Mouse (Mus musculus): ENCODE data around the gene Cttnbp2. TPM values are rescaled to one million over a fixed set of nuclear protein-coding genes. Genes with fewer than 3 reads are reported as not detected.

The Cttnbp2 gene
- 55.7 and 74.7 TPM in 2 replicates for polyA plus RNA-seq (2014; fragmentation: Nextera tagmentation; extraction: Ambion mirVana)

DNA sequence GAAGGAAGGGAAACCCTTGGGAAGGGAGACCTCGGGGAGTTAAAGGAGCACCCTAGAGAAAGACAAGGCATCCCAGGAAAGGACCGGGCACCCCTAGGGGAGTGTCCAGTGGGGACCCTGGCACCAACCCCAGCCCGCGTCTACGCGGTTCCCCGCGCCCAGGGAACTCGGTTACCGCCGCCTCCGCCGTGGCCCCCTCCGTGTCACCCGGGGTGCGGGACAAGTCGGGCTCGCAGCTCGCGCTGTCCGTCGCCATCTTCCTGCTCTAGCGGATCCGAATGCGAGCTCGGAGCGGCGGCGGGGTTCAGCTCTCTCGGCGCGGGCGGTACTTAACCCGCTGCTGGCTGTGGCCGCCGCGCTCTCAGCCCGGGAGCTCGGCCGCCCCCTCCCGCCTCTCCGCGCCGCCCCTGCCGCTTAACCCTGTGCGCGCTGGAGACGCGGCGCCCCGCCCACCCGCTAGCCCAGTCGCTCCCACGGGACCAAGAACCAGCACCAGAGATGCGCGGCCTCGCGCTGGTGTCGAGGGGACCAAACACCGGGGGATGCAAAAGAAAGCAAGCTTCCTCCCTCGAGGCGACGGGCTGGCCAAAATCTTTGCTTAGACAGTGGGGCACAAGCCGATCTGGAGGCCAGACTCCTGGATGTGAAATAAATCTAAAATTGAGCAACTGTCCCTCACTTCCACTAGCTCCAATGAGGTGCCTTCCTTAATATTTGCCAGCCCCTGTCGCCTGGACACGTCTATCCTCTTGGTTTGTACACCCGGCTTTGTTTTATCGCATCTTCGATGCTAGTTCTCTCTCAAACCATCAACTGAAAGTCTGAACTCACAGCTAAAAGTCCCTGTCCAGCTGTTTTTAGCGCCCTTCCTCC is at the start of gene Cttnbp2:
TSS of gene Cttnbp2 (minus strand) at position 364 of the 873 bp plus-strand sequence.
- Histone ChIP-seq H3K9me3 (replicated peaks; ENCODE audit: control insufficient read depth, low read length) (0 out of 2 replicates have a peak, but pooled peaks cover 2% of the 10 kb centered on the region), H3K36me3 (ENCODE audit: control insufficient read depth, insufficient read depth, low read length) (no peaks in the 10 kb centered on the region), H3K27me3 (replicated peaks; ENCODE audit: control insufficient read depth, insufficient read depth, low read length) (no peaks in the 10 kb centered on the region), H3K4me1 (ENCODE audit: control insufficient read depth, insufficient read depth, low read length) (peaks cover 8% of the 10 kb centered on the region; the same call in 1 of the 2 replicates), H3K27ac (ENCODE audit: low read depth, low read length) (peak within 1 kb of the TSS; percentile 81), H3K4me3 (ENCODE audit: low read depth, low read length) (peak within 1 kb of the TSS; percentile 93), H3K4me2 (ENCODE audit: low read length) (peak within 1 kb of the TSS; percentile 55), H3K9ac (ENCODE audit: low read length) (peak within 1 kb of the TSS; percentile 97)
- ATAC-seq, result peak; percentile 97
- peak; percentile 86 for DNase-seq (ENCODE audit: low spot score)
- WGBS, result 1% methylated on average over 61 of the region's 70 CpGs

DNA sequence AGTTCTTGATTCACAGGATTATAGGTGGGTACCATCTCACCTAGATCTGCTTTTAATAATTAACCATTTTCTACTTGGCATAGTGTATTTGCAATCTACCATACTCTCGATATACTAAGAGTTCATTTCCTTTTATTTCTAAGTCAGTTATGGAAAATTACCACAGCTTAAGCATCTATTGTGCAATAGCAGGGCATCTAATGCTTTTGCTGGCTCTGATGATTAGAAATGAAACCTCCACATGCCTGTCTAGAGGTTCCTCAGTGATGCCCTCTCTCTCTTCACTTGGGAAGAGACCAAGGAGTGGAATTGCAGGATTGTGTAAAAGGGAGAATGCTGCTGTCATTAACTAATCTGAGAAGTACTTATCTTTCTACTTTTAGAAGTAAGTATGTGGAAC is 44.4 kb upstream of the Cttnbp2 start:
- ATAC-seq, result no peak
- no peaks in the 10 kb centered on the region for H3K36me3 ChIP-seq (ENCODE audit: control insufficient read depth, insufficient read depth, low read length)
- WGBS, result 96% methylated on average over 1 of the region's 1 CpGs
- H3K9me3 ChIP-seq (replicated peaks; ENCODE audit: control insufficient read depth, low read length), result no peaks in the 10 kb centered on the region
- H3K27me3 ChIP-seq (replicated peaks; ENCODE audit: control insufficient read depth, insufficient read depth, low read length), result no peaks in the 10 kb centered on the region
- no peak overlapping the region for H3K4me2 ChIP-seq (ENCODE audit: low read length)
- DNase-seq (ENCODE audit: low spot score), result no peak
- no peak overlapping the region for H3K27ac ChIP-seq (ENCODE audit: low read depth, low read length)
- no peak overlapping the region for H3K9ac ChIP-seq (ENCODE audit: low read length)
- H3K4me3 ChIP-seq (ENCODE audit: low read depth, low read length), result no peak overlapping the region
- H3K4me1 ChIP-seq (ENCODE audit: control insufficient read depth, insufficient read depth, low read length), result no peaks in the 10 kb centered on the region

DNA sequence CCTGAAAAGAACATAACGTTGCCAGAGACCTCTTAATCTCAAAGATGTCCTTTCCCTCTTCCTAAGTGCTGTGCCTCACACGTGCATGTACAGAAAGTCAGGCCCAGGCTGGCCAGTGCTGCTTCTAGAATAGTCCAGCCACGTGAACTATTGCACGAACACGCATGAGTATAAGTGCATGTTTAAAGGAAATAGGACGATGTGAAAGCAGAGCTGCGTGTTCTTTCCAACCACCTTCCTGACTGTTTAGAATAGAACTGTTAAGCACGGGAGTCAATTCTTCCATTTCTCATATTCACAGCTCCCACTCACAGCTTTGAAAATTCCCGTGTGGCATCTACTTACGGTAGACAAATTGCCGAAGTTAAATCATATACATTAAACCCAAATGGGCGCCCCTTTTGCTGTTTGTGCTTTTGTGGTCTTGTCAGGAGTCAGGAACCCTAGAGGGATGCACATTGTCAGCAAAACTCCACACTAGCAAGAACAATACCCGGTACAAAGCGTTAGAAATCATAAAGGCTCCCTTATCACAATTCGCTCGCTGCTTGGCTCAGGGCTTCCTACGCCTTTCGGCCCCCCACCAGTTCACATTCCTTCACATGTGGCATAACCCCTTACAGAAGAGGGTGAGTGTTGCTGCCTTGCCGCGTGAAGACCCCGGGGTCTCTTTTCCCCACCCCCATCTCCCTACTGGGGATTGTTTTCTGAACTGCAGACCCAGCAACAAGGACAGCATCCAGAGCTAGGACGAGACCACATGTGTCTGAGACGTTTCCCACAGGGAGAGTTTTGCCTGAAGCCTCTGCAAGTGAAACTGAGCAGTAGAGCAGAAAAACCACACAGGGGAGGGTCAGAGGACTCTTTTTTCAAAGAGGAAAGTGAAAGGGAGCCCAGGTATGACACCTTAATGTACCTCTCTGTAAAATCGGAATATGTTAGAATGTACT is 33.1 kb upstream of the Cttnbp2 start:
- no peak for ATAC-seq
- Histone ChIP-seq H3K36me3 (ENCODE audit: control insufficient read depth, insufficient read depth, low read length) (no peaks in the 10 kb centered on the region), H3K4me2 (ENCODE audit: low read length) (no peak overlapping the region), H3K27ac (ENCODE audit: low read depth, low read length) (no peak overlapping the region), H3K4me3 (ENCODE audit: low read depth, low read length) (no peak overlapping the region), H3K4me1 (ENCODE audit: control insufficient read depth, insufficient read depth, low read length) (no peaks in the 10 kb centered on the region), H3K9me3 (replicated peaks; ENCODE audit: control insufficient read depth, low read length) (no peaks in the 10 kb centered on the region), H3K9ac (ENCODE audit: low read length) (no peak overlapping the region), H3K27me3 (replicated peaks; ENCODE audit: control insufficient read depth, insufficient read depth, low read length) (no peaks in the 10 kb centered on the region)
- WGBS, result 64% methylated on average over 24 of the region's 24 CpGs
- DNase-seq (ENCODE audit: low spot score), result no peak

DNA sequence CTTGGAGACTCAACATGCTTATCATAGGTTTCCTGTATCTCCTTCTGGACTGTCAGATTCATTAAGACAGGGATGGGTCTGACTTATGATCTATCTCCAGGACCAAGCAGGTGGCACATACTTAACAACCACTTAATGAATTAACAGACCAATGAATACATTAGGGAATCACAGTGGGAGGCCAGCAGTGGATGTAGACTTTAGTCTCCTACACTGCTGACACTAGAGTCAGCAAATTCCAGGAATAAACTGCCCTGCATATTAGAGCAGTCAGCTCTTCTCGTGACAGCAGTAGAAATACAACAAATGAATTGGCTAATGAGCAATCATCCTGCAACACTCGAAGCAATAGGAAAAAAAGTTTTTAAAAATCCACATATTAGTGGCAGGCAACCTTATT is 29.2 kb upstream of the Cttnbp2 start:
- Histone ChIP-seq H3K36me3 (ENCODE audit: control insufficient read depth, insufficient read depth, low read length) (no peaks in the 10 kb centered on the region), H3K9ac (ENCODE audit: low read length) (no peak overlapping the region), H3K9me3 (replicated peaks; ENCODE audit: control insufficient read depth, low read length) (no peaks in the 10 kb centered on the region), H3K27me3 (replicated peaks; ENCODE audit: control insufficient read depth, insufficient read depth, low read length) (no peaks in the 10 kb centered on the region), H3K27ac (ENCODE audit: low read depth, low read length) (no peak overlapping the region), H3K4me3 (ENCODE audit: low read depth, low read length) (no peak overlapping the region), H3K4me1 (ENCODE audit: control insufficient read depth, insufficient read depth, low read length) (no peaks in the 10 kb centered on the region), H3K4me2 (ENCODE audit: low read length) (no peak overlapping the region)
- no peak for DNase-seq (ENCODE audit: low spot score)
- 75% methylated on average over 2 of the region's 2 CpGs for WGBS
- ATAC-seq, result no peak

DNA sequence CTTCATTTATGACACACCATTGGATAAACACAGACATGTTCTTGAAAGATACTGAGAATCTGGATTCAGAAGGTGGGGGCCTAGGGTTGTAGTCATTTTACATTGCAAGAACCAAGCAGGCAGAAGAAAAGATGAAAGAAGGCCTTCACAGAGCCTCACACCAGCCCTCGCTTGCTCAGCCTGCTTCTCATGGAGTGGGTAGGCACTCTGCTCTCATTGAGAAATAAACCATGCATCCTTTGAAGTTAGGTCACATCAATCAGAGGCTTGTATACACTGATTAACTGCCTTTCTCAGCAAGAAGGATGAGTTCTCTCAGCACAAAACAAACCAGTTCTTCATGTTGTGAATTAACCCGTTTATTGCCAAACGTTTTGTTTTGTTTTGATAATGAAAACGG is 25.8 kb upstream of the Cttnbp2 start:
- Histone ChIP-seq H3K4me3 (ENCODE audit: low read depth, low read length) (no peak overlapping the region), H3K27ac (ENCODE audit: low read depth, low read length) (no peak overlapping the region), H3K4me1 (ENCODE audit: control insufficient read depth, insufficient read depth, low read length) (no peaks in the 10 kb centered on the region), H3K27me3 (replicated peaks; ENCODE audit: control insufficient read depth, insufficient read depth, low read length) (no peaks in the 10 kb centered on the region), H3K4me2 (ENCODE audit: low read length) (no peak overlapping the region), H3K9me3 (replicated peaks; ENCODE audit: control insufficient read depth, low read length) (no peaks in the 10 kb centered on the region), H3K9ac (ENCODE audit: low read length) (no peak overlapping the region), H3K36me3 (ENCODE audit: control insufficient read depth, insufficient read depth, low read length) (no peaks in the 10 kb centered on the region)
- WGBS, result 71% methylated on average over 4 of the region's 4 CpGs
- ATAC-seq, result no peak
- DNase-seq (ENCODE audit: low spot score), result no peak

DNA sequence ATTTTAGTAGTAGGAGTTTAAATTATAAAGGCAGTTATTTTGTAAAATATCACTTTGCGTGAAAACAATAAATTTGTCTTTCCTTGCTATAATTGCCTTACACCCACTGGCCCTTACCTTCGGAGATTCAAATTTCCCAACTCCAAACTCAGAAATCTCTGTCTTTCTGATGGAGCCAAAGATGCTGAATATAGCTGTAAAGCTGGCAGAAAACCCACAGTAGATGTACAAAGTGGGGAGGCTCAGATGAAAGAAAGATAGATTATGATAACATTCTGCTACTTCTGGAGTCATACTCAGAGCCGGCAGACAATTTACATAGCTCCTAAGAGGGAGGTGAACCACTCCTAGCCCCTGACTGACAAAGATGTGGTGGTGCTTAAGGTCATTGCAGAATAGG is 15.8 kb upstream of the Cttnbp2 start:
- Histone ChIP-seq H3K9me3 (replicated peaks; ENCODE audit: control insufficient read depth, low read length) (no peaks in the 10 kb centered on the region), H3K9ac (ENCODE audit: low read length) (no peak overlapping the region), H3K4me3 (ENCODE audit: low read depth, low read length) (no peak overlapping the region), H3K4me2 (ENCODE audit: low read length) (no peak overlapping the region), H3K27me3 (replicated peaks; ENCODE audit: control insufficient read depth, insufficient read depth, low read length) (no peaks in the 10 kb centered on the region), H3K27ac (ENCODE audit: low read depth, low read length) (no peak overlapping the region), H3K4me1 (ENCODE audit: control insufficient read depth, insufficient read depth, low read length) (no peaks in the 10 kb centered on the region), H3K36me3 (ENCODE audit: control insufficient read depth, insufficient read depth, low read length) (no peaks in the 10 kb centered on the region)
- ATAC-seq (no peak), DNase-seq (ENCODE audit: low spot score) (no peak)
- 93% methylated on average over 3 of the region's 3 CpGs for WGBS

DNA sequence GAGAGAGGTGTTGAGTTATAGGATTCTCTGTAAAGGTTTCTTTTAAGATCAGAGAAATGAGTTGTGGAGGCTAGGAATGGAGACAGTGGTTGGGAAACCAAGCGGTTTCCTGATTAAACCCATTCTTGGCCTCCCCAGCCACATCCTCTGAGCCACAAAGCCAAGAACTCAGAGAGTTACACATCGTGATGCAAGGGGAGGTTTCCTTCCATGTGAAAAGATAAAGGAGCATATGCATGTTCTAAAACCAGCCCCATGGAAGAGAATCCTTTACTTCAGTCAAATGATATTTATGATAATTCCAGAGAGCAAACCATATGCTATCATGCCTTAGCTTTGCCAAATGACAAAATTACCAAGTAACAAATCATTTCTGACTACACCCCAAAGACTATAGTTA is 3.0 kb upstream of the Cttnbp2 start:
- Histone ChIP-seq H3K9ac (ENCODE audit: low read length) (no peak overlapping the region), H3K27ac (ENCODE audit: low read depth, low read length) (no peak overlapping the region), H3K9me3 (replicated peaks; ENCODE audit: control insufficient read depth, low read length) (0 out of 2 replicates have a peak, but pooled peaks cover 2% of the 10 kb centered on the region), H3K4me3 (ENCODE audit: low read depth, low read length) (no peak overlapping the region), H3K4me1 (ENCODE audit: control insufficient read depth, insufficient read depth, low read length) (0 out of 2 replicates have a peak, but pooled peaks cover 2% of the 10 kb centered on the region), H3K36me3 (ENCODE audit: control insufficient read depth, insufficient read depth, low read length) (no peaks in the 10 kb centered on the region), H3K4me2 (ENCODE audit: low read length) (no peak overlapping the region), H3K27me3 (replicated peaks; ENCODE audit: control insufficient read depth, insufficient read depth, low read length) (no peaks in the 10 kb centered on the region)
- ATAC-seq, result no peak
- WGBS, result 65% methylated on average over 2 of the region's 2 CpGs
- no peak for DNase-seq (ENCODE audit: low spot score)

DNA sequence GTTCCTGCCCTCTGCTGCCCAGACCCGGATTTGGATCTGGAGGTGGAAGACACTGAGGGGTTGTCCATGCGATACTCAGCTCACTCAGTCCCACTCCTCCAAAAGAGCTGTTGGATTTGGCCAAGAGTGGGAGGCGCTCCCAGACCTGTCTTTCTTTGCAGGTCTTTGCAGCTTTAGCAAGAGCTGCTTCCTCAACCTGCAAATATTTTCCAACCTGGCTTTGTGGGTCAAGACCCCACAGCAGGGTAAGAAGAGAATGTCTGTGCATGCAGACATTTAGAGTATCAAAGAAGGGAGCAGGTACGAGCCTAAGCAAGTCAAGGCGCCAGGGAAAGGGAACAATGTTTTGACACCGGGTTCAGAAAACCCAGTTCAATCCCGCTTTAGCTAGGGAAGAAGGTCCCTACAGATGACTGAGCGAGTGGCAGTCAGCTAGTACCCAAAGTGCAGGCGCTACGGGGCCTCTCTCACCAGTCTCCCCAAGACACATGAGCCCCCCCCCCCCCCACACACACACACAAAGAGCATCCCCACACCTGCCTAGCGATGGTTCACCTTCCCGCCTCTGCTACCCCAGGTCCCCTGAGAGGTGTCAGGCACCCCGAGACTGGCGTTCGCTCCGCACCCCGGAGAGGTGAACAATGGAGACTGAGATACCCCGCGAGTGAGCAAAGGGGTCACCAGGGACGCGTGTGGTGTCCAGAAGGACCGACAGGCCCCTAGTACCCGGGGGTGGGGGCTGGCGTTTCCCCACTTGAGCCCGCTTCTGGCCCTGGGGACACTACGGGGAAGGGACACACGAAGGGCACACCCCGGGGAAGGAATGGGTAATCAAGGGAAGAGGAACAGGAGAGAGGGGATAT is 801 bp downstream of the Cttnbp2 start:
- no peaks in the 10 kb centered on the region for H3K27me3 ChIP-seq (replicated peaks; ENCODE audit: control insufficient read depth, insufficient read depth, low read length)
- H3K4me1 ChIP-seq (ENCODE audit: control insufficient read depth, insufficient read depth, low read length), result peaks cover 8% of the 10 kb centered on the region; the same call in 1 of the 2 replicates
- H3K4me2 ChIP-seq (ENCODE audit: low read length), result peak overlapping the region; percentile 55
- WGBS, result 2% methylated on average over 28 of the region's 28 CpGs
- peak; percentile 46 for DNase-seq (ENCODE audit: low spot score)
- H3K9ac ChIP-seq (ENCODE audit: low read length), result peak overlapping the region; percentile 97
- peak overlapping the region; percentile 93 for H3K4me3 ChIP-seq (ENCODE audit: low read depth, low read length)
- H3K36me3 ChIP-seq (ENCODE audit: control insufficient read depth, insufficient read depth, low read length), result no peaks in the 10 kb centered on the region
- H3K9me3 ChIP-seq (replicated peaks; ENCODE audit: control insufficient read depth, low read length), result no peaks in the 10 kb centered on the region
- peak; percentile 59 for ATAC-seq
- H3K27ac ChIP-seq (ENCODE audit: low read depth, low read length), result peak overlapping the region; percentile 81
